Mouse (Mus musculus): Measurements from ENCODE around the gene Gm21304. TPM values are rescaled to one million over a fixed set of nuclear protein-coding genes. Genes with fewer than 3 reads are reported as not detected.

Gene Gm21304
- polyA plus RNA-seq (2012; rRNA removed; ENCODE audit: low replicate concordance), result not detected in 2 replicates

GRCm38 (mm10) chr10:104168215-104168614 lies at the start of gene Gm21304:
Gm21304 (plus strand) TSS chr10:104168515.

GRCm38 (mm10) chr10:104142687-104143086 lies 25.6 kb upstream of the Gm21304 start, which contains the start of gene Gm21293:
Gm21293 (plus strand) TSS chr10:104142987.

DNA sequence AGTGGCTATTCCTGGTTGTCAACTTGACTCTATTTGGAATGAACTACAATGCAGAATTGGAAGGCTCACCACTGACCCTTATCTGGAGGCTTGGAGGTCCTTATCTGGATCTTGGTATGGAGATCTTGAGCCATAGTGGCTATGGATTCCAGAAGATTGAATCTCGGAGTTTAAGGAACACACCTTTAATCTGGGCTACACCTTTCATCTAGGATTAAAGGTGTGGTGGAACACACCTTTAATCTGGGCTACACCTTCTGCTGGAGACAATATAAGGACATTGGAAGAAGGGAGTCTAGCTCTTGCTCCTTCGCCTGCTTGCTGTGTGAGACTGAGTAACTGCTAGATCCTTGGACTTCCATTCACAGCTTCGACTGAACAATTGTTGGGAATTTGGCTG lies 17.1 kb upstream of the Gm21304 start, which contains the start of gene Gm6763:
Gene Gm6763 (plus strand): TSS at position 301 of the 400 bp plus-strand sequence.

DNA sequence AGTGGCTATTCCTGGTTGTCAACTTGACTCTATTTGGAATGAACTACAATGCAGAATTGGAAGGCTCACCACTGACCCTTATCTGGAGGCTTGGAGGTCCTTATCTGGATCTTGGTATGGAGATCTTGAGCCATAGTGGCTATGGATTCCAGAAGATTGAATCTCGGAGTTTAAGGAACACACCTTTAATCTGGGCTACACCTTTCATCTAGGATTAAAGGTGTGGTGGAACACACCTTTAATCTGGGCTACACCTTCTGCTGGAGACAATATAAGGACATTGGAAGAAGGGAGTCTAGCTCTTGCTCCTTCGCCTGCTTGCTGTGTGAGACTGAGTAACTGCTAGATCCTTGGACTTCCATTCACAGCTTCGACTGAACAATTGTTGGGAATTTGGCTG lies 8.6 kb upstream of the Gm21304 start, which contains the start of gene Gm8764:
Gene Gm8764 (plus strand): TSS at position 301 of the 400 bp plus-strand sequence.

DNA sequence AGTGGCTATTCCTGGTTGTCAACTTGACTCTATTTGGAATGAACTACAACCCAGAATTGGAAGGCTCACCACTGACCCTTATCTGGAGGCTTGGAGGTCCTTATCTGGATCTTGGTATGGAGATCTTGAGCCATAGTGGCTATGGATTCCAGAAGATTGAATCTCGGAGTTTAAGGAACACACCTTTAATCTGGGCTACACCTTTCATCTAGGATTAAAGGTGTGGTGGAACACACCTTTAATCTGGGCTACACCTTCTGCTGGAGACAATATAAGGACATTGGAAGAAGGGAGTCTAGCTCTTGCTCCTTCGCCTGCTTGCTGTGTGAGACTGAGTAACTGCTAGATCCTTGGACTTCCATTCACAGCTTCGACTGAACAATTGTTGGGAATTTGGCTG lies 8.4 kb downstream of the Gm21304 start, which contains the start of gene Gm21312:
Gene Gm21312 (plus strand): TSS at position 301 of the 400 bp plus-strand sequence.

GRCm38 (mm10) chr10:104185233-104185632 lies 16.9 kb downstream of the Gm21304 start, which contains the start of gene Gm20765:
Gm20765 (plus strand) TSS chr10:104185533.

GRCm38 (mm10) chr10:104193742-104194141 lies 25.4 kb downstream of the Gm21304 start, which contains the start of gene Gm4340:
Gm4340 (plus strand) TSS chr10:104194042.

Other genes starting within 250 kb of the Gm21304 start
- gene Gm21293, start 25.5 kb upstream of the Gm21304 start, polyA plus RNA-seq (2012; rRNA removed; ENCODE audit: low replicate concordance), result not detected in 2 replicates
- not detected in 2 replicates for gene Gm6763, start 17.0 kb upstream of the Gm21304 start, polyA plus RNA-seq (2012; rRNA removed; ENCODE audit: low replicate concordance)
- gene Gm8764, start 8.5 kb upstream of the Gm21304 start, polyA plus RNA-seq (2012; rRNA removed; ENCODE audit: low replicate concordance), result not detected in 2 replicates
- not detected in 2 replicates for gene Gm21312, start 8.5 kb downstream of the Gm21304 start, polyA plus RNA-seq (2012; rRNA removed; ENCODE audit: low replicate concordance)
- gene Gm20765, start 17.0 kb downstream of the Gm21304 start, polyA plus RNA-seq (2012; rRNA removed; ENCODE audit: low replicate concordance), result not detected in 2 replicates
- not detected in 2 replicates for gene Gm4340, start 25.5 kb downstream of the Gm21304 start, polyA plus RNA-seq (2012; rRNA removed; ENCODE audit: low replicate concordance)